Mouse (Mus musculus) stomach, embryonic 15.5 days (tissue): ENCODE results near the gene Iqgap2. TPM values are rescaled to one million over a fixed set of nuclear protein-coding genes. Genes with fewer than 3 reads are reported as not detected.
A peak's percentile ranks its signal among the peaks of the same experiment; 100 is the strongest.

ENCODE experiments used
- ATAC-seq: fragments of 200-750 bp; cut with Nextera tagmentation; 2 replicates; pipeline ENCODE4 v1.8.0; 2017; ENCODE audit warnings: low read depth, moderate number of reproducible peaks, moderate TSS enrichment; ENCODE audit not compliant: insufficient read depth, low FRiP score
- H3K27ac ChIP-seq: fragments of 300-500 bp; sonication (generic); 2 replicates; pipeline ENCODE4 v1.5.1; 2015; ENCODE audit warnings: mild to moderate bottlenecking, inconsistent platforms
- H3K27me3 ChIP-seq: fragments of 300-500 bp; sonication (generic); replicated peaks from 2 replicates; pipeline ENCODE4 v1.6.1; 2015; ENCODE audit warnings: inconsistent platforms
- H3K36me3 ChIP-seq: fragments of 300-500 bp; sonication (generic); 2 replicates; pipeline ENCODE4 v1.6.1; 2015; ENCODE audit warnings: inconsistent platforms
- H3K4me1 ChIP-seq: fragments of 300-500 bp; sonication (generic); 2 replicates; pipeline ENCODE4 v1.6.1; 2015; ENCODE audit warnings: inconsistent platforms
- H3K4me2 ChIP-seq: fragments of 300-500 bp; sonication (generic); 2 replicates; pipeline ENCODE4 v1.6.1; 2015; ENCODE audit warnings: mild to moderate bottlenecking, inconsistent platforms
- H3K4me3 ChIP-seq: fragments of 300-500 bp; sonication (generic); replicated peaks from 2 replicates; pipeline ENCODE4 v1.5.1; 2015; ENCODE audit warnings: inconsistent platforms
- H3K9ac ChIP-seq: fragments of 300-500 bp; sonication (generic); 2 replicates; pipeline ENCODE4 v1.6.1; 2015; ENCODE audit warnings: inconsistent platforms
- H3K9me3 ChIP-seq: fragments of 300-500 bp; sonication (generic); 2 replicates; pipeline ENCODE4 v1.6.1; 2016; ENCODE audit warnings: inconsistent platforms
- WGBS: fragments of 180-500 bp; shearing (Covaris S2); methylation state at CpG from one replicate; pipeline ENCODE4 v1.1.7; 2015; 5-methylcytosine and 5-hydroxymethylcytosine counted together
- polyA plus RNA-seq: library from polyadenylated mRNA; unstranded; fragments of >200 nt; fragmentation: Nextera tagmentation; extraction: Ambion mirVana; gene quantifications from 2 replicates; pipeline ENCODE4 v1.2.1, GENCODE M21; 2015

The Iqgap2 gene
- polyA plus RNA-seq, 1 experiment from 2014 or later: 20.3 TPM

- 91% methylated on average over 2 of the region's 2 CpGs for WGBS
- ATAC-seq: no peak
- H3K36me3 ChIP-seq: no peaks in the 10 kb centered on the region
These were observed 94.2 kb downstream of the Iqgap2 start for GRCm38 (mm10) chr13:95797530-95797929.

DNA sequence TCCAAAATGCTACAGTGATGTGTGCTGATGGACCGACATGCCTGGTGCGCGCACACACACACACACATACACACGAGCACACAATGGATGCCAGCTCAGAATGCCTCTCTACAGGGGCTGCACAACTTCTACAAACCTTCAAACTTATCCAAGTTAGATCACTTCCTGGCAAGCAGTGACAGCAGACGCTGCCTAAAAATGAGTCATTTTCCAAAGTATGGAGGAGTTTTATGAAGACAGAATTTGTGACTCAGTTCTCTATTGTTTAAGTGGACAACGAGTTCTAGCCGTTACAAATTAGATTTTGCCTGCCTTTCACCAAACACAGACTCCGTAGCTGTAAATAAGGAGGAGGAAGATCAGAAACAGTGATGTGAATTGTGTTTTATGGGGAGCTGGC, 97.4 kb downstream of the Iqgap2 start:
- WGBS: 77% methylated on average over 8 of the region's 8 CpGs
- ATAC-seq: no peak
- Histone ChIP-seq H3K27ac (no peak overlapping the region), H3K4me3 (no peak overlapping the region), H3K4me2 (no peak overlapping the region), H3K4me1 (no peaks in the 10 kb centered on the region), H3K36me3 (no peaks in the 10 kb centered on the region), H3K27me3 (no peaks in the 10 kb centered on the region), H3K9me3 (no peaks in the 10 kb centered on the region), H3K9ac (no peak overlapping the region)

More at GRCm38 (mm10) chr13:95797530-95797929, 94.2 kb downstream of the Iqgap2 start:
- no peaks in the 10 kb centered on the region for H3K27me3 ChIP-seq
- no peak overlapping the region for H3K27ac ChIP-seq
- H3K4me2 ChIP-seq: no peak overlapping the region
- H3K4me3 ChIP-seq: no peak overlapping the region
- no peak overlapping the region for H3K9ac ChIP-seq
- no peaks in the 10 kb centered on the region for H3K4me1 ChIP-seq
- no peaks in the 10 kb centered on the region for H3K9me3 ChIP-seq

GRCm38 (mm10) chr13:95790883-95791282, 100.8 kb downstream of the Iqgap2 start:
- ATAC-seq: no peak
- Histone ChIP-seq H3K4me3 (no peak overlapping the region), H3K27me3 (no peaks in the 10 kb centered on the region), H3K9ac (no peak overlapping the region), H3K36me3 (no peaks in the 10 kb centered on the region), H3K4me2 (no peak overlapping the region), H3K4me1 (peaks cover 5% of the 10 kb centered on the region), H3K27ac (peak overlapping the region; percentile 18; the same call in 1 of the 2 replicates), H3K9me3 (no peaks in the 10 kb centered on the region)
- WGBS: 77% methylated on average over 6 of the region's 6 CpGs

DNA sequence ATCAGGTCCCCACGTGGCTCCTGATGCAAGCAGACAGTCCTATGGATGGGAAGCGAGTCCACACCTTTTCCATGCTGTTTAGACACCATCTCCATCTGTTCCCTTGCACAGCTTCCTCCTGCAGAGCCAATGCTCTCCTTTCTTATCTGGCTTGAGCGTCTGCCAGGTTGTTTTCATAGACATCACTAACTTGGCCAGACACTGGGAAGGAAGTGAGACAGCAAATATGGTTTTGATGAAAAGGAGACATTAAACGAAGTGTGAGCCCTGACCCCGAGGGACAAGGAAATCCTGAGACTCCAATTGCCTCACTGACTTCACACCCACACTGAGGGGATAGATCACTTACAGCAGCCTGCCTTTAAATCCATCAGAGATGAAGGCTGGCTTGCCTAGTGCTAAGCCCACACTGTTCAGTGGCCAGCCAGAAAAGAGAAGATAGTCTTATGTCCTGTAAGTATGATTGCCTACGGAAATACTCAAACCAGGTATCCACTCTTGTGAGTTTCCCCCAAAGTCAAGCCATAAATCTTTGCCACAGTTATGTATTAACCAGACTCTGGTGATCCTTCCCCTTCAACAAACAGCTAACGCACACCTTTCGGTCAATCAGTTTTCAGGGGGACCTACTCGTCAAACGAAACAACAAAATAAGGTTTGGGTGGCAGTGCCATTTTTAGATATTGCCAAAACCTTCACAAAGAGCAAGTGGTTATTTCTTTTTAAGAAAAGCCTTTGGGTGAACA, 102.9 kb downstream of the Iqgap2 start:
- Histone ChIP-seq H3K27ac (no peak overlapping the region), H3K4me2 (no peak overlapping the region), H3K36me3 (no peaks in the 10 kb centered on the region), H3K27me3 (no peaks in the 10 kb centered on the region), H3K9me3 (no peaks in the 10 kb centered on the region), H3K4me1 (peaks cover 5% of the 10 kb centered on the region), H3K4me3 (no peak overlapping the region), H3K9ac (no peak overlapping the region)
- 55% methylated on average over 10 of the region's 10 CpGs for WGBS
- ATAC-seq: no peak; the same call in 1 of the 2 replicates

GRCm38 (mm10) chr13:95782969-95783332, 108.8 kb downstream of the Iqgap2 start:
- Histone ChIP-seq H3K36me3 (no peaks in the 10 kb centered on the region), H3K27ac (0 out of 2 replicates have a peak overlapping the region, but pooled peaks have one; percentile 24), H3K27me3 (no peaks in the 10 kb centered on the region), H3K9me3 (no peaks in the 10 kb centered on the region), H3K9ac (no peak overlapping the region), H3K4me1 (peaks cover 23% of the 10 kb centered on the region), H3K4me2 (no peak overlapping the region), H3K4me3 (no peak overlapping the region)
- ATAC-seq: peak; percentile 54
- 45% methylated on average over 2 of the region's 2 CpGs for WGBS

GRCm38 (mm10) chr13:95782311-95782968, 109.3 kb downstream of the Iqgap2 start:
- peak overlapping the region; percentile 24; the same call in 1 of the 2 replicates for H3K27ac ChIP-seq

GRCm38 (mm10) chr13:95780038-95780437, 111.7 kb downstream of the Iqgap2 start:
- Histone ChIP-seq H3K36me3 (no peaks in the 10 kb centered on the region), H3K4me2 (no peak overlapping the region), H3K9ac (no peak overlapping the region), H3K4me1 (peaks cover 26% of the 10 kb centered on the region), H3K27me3 (no peaks in the 10 kb centered on the region), H3K4me3 (no peak overlapping the region), H3K9me3 (no peaks in the 10 kb centered on the region), H3K27ac (no peak overlapping the region)
- WGBS: 70% methylated on average over 7 of the region's 7 CpGs
- ATAC-seq: no peak

More at GRCm38 (mm10) chr13:95782311-95782968, 109.3 kb downstream of the Iqgap2 start:
- no peak for ATAC-seq
- Histone ChIP-seq H3K36me3 (no peaks in the 10 kb centered on the region), H3K4me1 (peaks cover 24% of the 10 kb centered on the region), H3K27me3 (no peaks in the 10 kb centered on the region), H3K4me3 (no peak overlapping the region), H3K9ac (no peak overlapping the region), H3K4me2 (no peak overlapping the region), H3K9me3 (no peaks in the 10 kb centered on the region)
- 51% methylated on average over 15 of the region's 15 CpGs for WGBS

GRCm38 (mm10) chr13:95779261-95779660, 112.5 kb downstream of the Iqgap2 start:
- no peak for ATAC-seq
- Histone ChIP-seq H3K4me1 (peaks cover 26% of the 10 kb centered on the region), H3K9ac (no peak overlapping the region), H3K36me3 (no peaks in the 10 kb centered on the region), H3K27ac (no peak overlapping the region), H3K27me3 (no peaks in the 10 kb centered on the region), H3K4me2 (no peak overlapping the region), H3K9me3 (no peaks in the 10 kb centered on the region), H3K4me3 (no peak overlapping the region)
- WGBS: 50% methylated on average over 8 of the region's 8 CpGs

GRCm38 (mm10) chr13:95778761-95779161, 113.0 kb downstream of the Iqgap2 start:
- no peaks in the 10 kb centered on the region for H3K27me3 ChIP-seq
- H3K36me3 ChIP-seq: no peaks in the 10 kb centered on the region
- 44% methylated on average over 9 of the region's 9 CpGs for WGBS
- no peak overlapping the region for H3K4me2 ChIP-seq
- no peak overlapping the region for H3K9ac ChIP-seq
- H3K9me3 ChIP-seq: no peaks in the 10 kb centered on the region
- H3K4me1 ChIP-seq: peaks cover 26% of the 10 kb centered on the region
- H3K27ac ChIP-seq: peak overlapping the region; percentile 14; the same call in 1 of the 2 replicates
- H3K4me3 ChIP-seq: no peak overlapping the region
- ATAC-seq: no peak

GRCm38 (mm10) chr13:95777651-95778391, 113.9 kb downstream of the Iqgap2 start:
- Histone ChIP-seq H3K4me3 (no peak overlapping the region), H3K27ac (no peak overlapping the region), H3K4me2 (no peak overlapping the region), H3K27me3 (no peaks in the 10 kb centered on the region), H3K4me1 (peaks cover 25% of the 10 kb centered on the region), H3K9me3 (no peaks in the 10 kb centered on the region), H3K36me3 (no peaks in the 10 kb centered on the region), H3K9ac (no peak overlapping the region)
- no peak for ATAC-seq
- 87% methylated on average over 5 of the region's 5 CpGs for WGBS

DNA sequence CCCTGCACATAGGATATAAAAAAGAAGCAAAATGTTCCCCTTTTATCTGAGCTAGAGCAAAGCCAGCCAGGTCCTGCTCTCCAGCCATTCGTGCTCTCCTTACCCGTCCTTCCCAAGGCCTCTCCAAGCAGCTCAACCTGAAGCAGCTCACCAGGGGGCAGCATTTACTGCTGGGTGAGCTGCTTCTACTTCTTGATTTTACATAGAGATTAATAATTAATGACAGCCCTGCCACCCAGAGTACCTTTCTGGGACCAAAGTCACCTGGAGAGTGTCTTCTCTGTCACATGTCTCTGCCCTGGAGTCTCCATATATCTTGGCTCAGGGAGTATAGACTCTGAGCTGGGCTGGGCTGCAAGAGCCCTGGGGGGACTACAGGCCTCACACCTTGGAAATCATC, 114.5 kb downstream of the Iqgap2 start:
- 21% methylated on average over 2 of the region's 2 CpGs for WGBS
- Histone ChIP-seq H3K4me2 (no peak overlapping the region), H3K4me1 (peaks cover 20% of the 10 kb centered on the region), H3K27ac (no peak overlapping the region), H3K36me3 (no peaks in the 10 kb centered on the region), H3K4me3 (no peak overlapping the region), H3K27me3 (no peaks in the 10 kb centered on the region), H3K9me3 (no peaks in the 10 kb centered on the region), H3K9ac (no peak overlapping the region)
- peak; percentile 53; the same call in 1 of the 2 replicates for ATAC-seq
